Mouse (Mus musculus) lung, postnatal 25 days (tissue): ENCODE measurements around the gene Hprt.
"Not testable (repeated sequence)": the region's sequence is repeated elsewhere in the genome, so short reads cannot be mapped to it uniquely, and the experiment has no call there.

Experiments used
- DNase-seq: peaks from one replicate; pipeline ENCODE4 v3.0.0; 2022; ENCODE audit warnings: low spot score

Hprt gene

DNA sequence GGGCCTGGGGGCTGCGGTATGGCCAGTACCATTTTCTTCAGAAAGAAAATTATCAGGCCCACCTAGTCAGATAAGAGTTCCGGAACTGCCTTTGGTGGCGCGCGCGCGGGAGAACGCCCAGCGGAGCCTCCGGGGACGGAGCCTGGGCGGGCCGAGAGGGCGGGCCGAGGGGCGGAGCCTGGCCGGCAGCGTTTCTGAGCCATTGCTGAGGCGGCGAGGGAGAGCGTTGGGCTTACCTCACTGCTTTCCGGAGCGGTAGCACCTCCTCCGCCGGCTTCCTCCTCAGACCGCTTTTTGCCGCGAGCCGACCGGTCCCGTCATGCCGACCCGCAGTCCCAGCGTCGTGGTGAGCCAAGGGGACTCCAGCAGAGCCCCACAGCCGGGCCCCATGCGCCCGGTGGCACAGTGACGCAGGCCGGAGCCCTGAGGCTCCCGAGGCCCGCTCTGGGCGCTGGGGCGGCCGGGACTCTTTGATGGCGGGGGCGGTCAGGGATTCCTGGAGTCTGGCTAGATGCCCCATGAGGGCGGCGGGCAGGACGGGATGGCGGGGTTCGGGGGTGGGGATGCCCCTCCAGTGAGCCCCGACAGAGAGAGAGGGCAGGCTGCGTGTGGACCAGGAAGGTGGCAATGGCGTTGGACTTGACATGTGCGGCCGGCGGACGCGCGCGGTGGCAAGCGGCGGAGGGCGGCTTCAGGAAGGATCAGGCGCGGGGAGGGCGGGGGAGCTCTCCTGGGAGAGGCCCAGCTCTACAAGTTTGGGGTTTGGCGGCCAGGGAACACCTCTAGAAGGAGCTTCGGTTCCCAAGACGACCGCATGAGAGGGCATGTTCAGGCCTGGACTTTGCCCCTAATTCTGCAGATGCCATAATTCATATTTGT, at the start of gene Hprt:
Gene Hprt, plus strand, starts transcription at position 233 of the 879 bp plus-strand sequence.
- peak; percentile 88 for DNase-seq

GRCm38 (mm10) chrX:52945509-52945908, 42.4 kb upstream of the Hprt start:
- DNase-seq: no peak

DNA sequence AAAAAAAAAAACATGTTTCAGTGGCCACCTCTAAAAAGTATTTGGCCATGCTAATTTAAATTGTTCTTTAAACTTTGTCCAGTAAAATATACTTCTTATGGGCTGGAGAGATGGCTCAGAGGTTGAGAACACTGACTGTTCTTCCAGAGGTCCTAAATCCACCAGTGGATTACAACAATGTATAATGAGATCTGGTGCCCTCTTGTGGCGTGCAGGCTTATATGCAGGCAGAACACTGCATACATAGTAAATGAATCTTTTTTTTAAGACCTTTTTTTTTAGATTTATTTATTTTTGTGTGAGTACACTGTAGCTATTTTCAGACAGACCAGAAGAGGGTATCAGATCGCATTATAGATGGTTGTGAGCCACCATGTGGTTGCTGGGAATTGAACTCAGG, 38.2 kb upstream of the Hprt start:
- DNase-seq: no peak

GRCm38 (mm10) chrX:52956942-52957341, 31.0 kb upstream of the Hprt start:
- DNase-seq: no peak

DNA sequence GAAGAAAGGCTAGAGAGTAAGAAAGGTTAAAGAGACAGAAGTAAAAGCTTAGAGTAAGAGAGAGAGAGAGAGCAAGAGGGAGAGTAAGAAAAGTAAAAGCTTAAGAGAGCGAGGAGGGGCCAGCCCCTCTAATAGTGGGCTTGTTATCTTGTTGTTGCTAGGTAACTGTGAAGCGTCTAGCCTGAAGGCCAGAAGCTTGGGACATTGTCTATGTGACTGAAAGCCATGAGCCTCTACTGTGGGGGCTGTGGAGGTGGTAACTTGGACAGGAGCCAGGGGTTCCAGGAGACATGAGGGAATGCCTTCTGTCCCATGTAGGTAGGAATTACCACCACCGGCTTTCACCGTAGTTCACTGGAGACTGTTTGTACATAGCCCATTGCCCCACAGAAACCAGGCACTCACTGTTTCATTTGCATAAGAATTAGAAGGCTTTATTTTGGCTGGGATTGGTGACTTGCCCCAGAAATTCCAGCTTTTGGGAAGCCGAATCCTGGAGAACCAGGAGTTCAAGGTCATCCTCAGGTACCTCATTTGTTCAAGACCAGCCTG, 26.3 kb upstream of the Hprt start:
- DNase-seq: no peak

- no peak for DNase-seq
Measured at GRCm38 (mm10) chrX:52965149-52965548, 22.8 kb upstream of the Hprt start.

GRCm38 (mm10) chrX:52971211-52972006, 16.5 kb upstream of the Hprt start:
- peak; percentile 45 for DNase-seq

GRCm38 (mm10) chrX:52972129-52972528, 15.8 kb upstream of the Hprt start:
- no peak for DNase-seq

GRCm38 (mm10) chrX:52972680-52973079, 15.3 kb upstream of the Hprt start:
- DNase-seq: no peak

DNA sequence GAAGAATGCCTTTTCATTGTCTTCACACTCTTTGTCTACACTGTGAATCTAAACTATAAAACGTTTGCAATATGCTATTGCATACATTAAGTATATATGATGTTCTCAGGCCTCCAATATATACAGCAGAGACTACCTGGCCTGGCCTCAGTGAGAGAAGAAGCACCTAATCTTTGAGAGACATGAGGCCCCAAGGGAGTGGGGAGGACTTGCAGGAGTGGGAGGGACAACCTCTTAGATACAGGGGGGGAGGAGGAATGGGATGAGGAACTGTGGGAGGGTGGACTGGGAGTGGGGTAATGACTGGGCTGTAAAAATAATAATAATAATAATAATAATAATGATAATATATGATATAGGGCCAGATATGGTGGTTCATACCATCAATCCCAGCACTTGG, 9.4 kb upstream of the Hprt start:
- no peak for DNase-seq

GRCm38 (mm10) chrX:52981378-52981777, 6.6 kb upstream of the Hprt start:
- DNase-seq: no peak

GRCm38 (mm10) chrX:52994726-52995125, 6.8 kb downstream of the Hprt start:
- DNase-seq: not testable (repeated sequence)

GRCm38 (mm10) chrX:53004887-53005286, 16.9 kb downstream of the Hprt start:
- DNase-seq: not testable (repeated sequence)

DNA sequence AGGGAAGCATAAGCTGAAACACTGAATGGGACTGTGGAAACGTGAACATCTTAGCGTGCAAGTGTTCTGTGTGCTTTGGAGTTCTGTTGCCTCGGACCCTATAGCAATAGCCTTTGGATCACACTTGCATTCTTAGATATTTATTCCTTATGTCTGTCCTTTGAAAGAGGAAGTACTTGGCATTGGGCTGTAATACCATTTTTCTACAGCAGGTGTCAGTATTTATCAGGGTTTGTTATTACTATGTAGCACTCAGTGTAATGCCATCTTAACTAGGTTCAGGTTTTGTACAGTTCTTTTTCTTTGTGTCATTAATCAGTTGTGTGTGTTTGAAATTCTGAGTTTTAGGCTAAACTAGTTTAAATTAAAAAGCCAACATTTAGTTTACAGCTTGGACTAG, 18.1 kb downstream of the Hprt start:
- DNase-seq: peak; percentile 74

GRCm38 (mm10) chrX:53015549-53015948, 27.6 kb downstream of the Hprt start:
- DNase-seq: no peak

DNA sequence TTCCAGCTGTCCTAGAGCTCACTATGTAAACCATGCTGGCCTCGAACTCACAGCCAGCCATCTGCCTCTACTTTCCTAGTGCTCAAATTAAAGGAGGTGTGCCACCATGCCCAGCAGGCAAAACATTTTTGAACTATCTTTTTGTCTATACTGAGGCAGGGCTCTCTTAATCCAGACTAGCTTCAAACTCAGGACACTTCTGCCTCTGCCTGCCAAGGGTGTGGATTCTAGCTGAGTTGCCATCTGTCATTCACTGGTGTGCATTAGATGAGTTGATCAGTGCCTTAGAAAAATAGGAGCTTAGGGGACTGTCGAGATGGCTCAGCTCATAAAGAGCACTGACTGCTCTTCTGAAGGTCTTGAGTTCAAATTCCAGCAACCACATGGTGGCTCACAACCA, 35.1 kb downstream of the Hprt start:
- no peak for DNase-seq

- DNase-seq: peak; percentile 24
Measured at GRCm38 (mm10) chrX:53024268-53024667, 36.3 kb downstream of the Hprt start.

DNA sequence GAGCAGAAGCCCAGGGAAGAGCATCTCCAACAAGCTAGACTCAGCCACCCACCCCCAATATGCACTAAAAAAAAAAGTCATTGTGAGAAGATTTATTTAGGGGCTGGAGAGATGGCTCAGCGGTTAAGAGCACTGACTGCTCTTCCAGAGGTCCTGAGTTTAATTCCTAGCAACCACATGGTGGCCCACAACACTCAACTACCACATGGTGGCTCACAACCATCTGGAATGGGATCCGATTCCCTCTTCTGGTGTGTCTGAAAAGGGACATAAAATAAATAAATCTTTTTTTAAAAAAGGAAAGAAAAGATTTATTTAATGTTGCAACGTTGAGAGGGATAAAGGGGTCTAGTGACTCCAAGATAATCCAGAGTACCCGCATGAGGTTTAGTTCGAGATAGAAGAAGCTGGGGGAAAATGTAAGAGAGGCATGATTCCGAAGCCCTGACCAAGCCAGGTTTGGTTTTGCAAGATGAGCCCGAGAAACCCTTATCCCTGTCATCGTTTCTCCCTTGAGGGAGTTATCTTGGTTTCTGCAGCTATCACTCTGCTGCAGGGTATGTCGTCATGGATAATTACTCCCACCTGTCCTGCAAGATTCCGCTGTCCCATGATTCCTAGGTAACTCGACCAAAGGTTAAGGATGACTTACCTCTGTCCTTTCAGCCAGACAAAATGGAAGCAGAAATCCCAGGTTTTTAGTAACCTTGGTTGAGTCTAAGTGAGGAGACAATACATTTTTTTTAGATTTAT, 37.7 kb downstream of the Hprt start:
- no peak for DNase-seq

DNA sequence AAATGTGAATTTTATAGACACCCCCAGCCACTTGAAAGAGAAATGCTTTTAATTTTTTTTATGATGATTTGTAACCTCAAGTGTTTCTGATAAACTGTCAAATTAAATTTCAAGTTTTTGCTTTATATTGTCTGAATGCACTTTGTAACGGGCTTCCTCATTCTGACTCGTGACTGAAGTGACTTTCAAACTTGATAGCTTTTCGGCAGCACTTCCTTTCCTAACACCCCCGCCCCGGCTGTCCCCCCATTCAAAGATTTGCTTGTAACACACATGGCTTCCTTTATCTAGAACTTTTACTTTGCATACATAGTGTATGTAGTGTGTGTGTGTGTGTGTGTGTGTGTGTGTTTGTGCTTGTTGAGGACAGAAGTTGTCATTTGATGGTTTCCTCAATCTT, 41.6 kb downstream of the Hprt start:
- DNase-seq: no peak

DNA sequence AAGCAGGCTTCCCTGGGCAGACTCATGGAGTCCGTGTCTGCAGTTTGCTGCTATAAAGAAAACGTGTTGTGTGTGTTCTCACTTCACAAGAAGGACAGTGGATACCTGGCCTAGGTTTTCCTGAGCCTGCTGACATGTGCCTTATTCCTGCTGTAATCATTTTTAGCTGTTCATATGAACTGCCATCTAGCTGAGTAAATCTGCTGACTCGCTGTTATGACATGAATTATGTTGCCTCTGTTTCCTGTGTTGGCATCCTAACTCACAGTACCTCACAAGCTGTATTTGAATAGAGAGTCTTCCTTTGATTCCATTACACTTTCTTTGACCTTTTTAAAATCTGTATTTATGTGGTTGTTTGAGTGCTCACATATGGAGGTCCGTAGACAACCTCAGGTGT, 50.3 kb downstream of the Hprt start:
- DNase-seq: no peak

- no peak for DNase-seq
Measured at GRCm38 (mm10) chrX:53039651-53040050, 51.7 kb downstream of the Hprt start.

- DNase-seq: no peak
Measured at GRCm38 (mm10) chrX:53040138-53040537, 52.2 kb downstream of the Hprt start.
